Mouse (Mus musculus) lung, postnatal 0 days (tissue): ENCODE measurements around the gene Kmt2a. TPM values are rescaled to one million over a fixed set of nuclear protein-coding genes. Genes with fewer than 3 reads are reported as not detected.

Experiments
- ATAC-seq: fragments of 200-750 bp; cut with Nextera tagmentation; 2 replicates; pipeline ENCODE4 v1.8.0; 2017; ENCODE audit warnings: moderate library complexity
- DNase-seq: peaks from one replicate; pipeline ENCODE4 v3.0.0-alpha.2; 2016; ENCODE audit warnings: low spot score
- H3K27ac ChIP-seq: fragments of 300-500 bp; sonication (generic); 2 replicates; pipeline ENCODE4 v1.5.1; 2014; ENCODE audit warnings: antibody characterized with exemption, mild to moderate bottlenecking, low read length, mixed read lengths
- H3K27me3 ChIP-seq: fragments of 300-500 bp; sonication (generic); replicated peaks from 2 replicates; pipeline ENCODE4 v1.6.1; 2014; ENCODE audit warnings: low read length, mixed read lengths; ENCODE audit not compliant: insufficient read depth
- H3K36me3 ChIP-seq: fragments of 300-500 bp; sonication (generic); 2 replicates; pipeline ENCODE4 v1.6.1; 2014; ENCODE audit warnings: low read length, mixed read lengths; ENCODE audit not compliant: insufficient read depth
- H3K4me1 ChIP-seq: fragments of 300-500 bp; sonication (generic); 2 replicates; pipeline ENCODE4 v1.6.1; 2014; ENCODE audit warnings: antibody characterized with exemption, low read depth, low read length, mixed read lengths; ENCODE audit not compliant: insufficient read depth
- H3K4me2 ChIP-seq: fragments of 300-500 bp; sonication (generic); replicated peaks from 2 replicates; pipeline ENCODE4 v1.6.1; 2014; ENCODE audit warnings: low read depth, mild to moderate bottlenecking, low read length, moderate library complexity, mixed read lengths
- H3K4me3 ChIP-seq: fragments of 300-500 bp; sonication (generic); 2 replicates; pipeline ENCODE4 v1.5.1; 2014; ENCODE audit warnings: low read depth, low read length
- H3K9ac ChIP-seq: fragments of 300-500 bp; sonication (generic); replicated peaks from 2 replicates; pipeline ENCODE4 v1.6.1; 2014; ENCODE audit warnings: low read depth, mild to moderate bottlenecking
- H3K9me3 ChIP-seq: fragments of 300-500 bp; sonication (generic); 2 replicates; pipeline ENCODE4 v1.6.1; 2016; ENCODE audit warnings: low read length, mixed read lengths
- CTCF ChIP-seq: IDR thresholded peaks from 2 replicates; pipeline ENCODE4 v1.5.1; 2016; ENCODE audit warnings: antibody characterized with exemption, mild to moderate bottlenecking
- EP300 ChIP-seq: IDR thresholded peaks from 2 replicates; pipeline ENCODE4 v1.6.1; 2016; ENCODE audit warnings: antibody characterized with exemption, mild to moderate bottlenecking, control low read depth
- WGBS: fragments of 180-500 bp; shearing (Covaris S2); extraction: QIAGEN DNeasy Blood & Tissue Kit; methylation state at CpG from one replicate; pipeline ENCODE4 v1.1.7; 2014; 5-methylcytosine and 5-hydroxymethylcytosine counted together
- polyA plus RNA-seq: library from polyadenylated mRNA; unstranded; fragments of >200 nt; fragmentation: Nextera tagmentation; extraction: Ambion mirVana; gene quantifications from 2 replicates; pipeline ENCODE4 v1.2.1, GENCODE M21; 2015

The Kmt2a gene
- polyA plus RNA-seq, 1 experiment from 2014 or later = 6.9 TPM

DNA sequence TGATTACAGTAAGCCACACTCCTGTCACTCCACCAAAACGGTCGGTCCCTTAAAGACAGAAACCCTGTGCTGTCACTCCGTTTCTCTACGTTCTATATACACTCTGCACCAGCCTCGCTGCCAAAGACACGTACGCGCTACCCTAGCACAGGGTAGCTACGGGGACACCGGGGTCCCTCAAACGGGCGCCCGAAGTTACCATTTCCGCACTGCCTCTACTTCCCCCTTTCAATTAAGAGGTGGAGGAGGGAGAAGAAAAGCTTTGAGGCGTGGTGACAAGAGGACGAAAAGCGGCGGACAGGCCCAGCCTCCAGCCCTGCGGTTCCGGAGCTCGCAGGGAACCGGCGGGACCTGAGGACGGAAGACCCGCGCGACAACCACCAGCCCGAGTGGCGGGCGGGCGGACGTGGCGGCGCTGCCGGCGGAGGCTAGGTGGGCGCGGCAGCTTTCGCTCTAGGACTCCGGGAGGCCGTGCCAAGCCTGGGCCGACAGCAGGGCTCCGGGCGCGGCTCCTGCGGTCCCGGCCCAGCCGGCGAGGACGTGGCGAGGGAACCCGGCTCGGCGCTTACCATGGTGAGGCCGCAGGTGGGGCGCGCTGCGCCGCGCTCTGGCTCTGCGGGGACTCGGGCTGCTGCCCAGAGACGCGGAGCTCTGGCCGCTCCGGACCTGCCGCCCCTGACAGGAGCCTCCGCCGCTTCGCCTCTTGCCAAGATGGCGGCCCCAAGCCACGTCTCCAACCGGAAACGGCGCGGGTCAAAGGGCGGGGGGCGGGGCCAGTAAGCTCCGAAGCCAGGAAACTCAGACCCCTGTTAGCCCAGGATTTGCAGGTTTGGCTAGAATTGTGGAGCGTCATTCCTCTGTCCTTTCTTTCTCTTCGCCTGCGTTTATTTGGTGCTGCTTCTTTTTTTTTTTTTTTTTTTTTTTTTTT lies 113.7 kb downstream of the Kmt2a start, which contains the start of the genes Arcn1 and Ift46:
TSS of gene Arcn1 (minus strand) at position 745 of the 928 bp plus-strand sequence.
TSS of gene Ift46 (plus strand) at position 808 of the 928 bp plus-strand sequence.
- DNase-seq = peak; percentile 94
- Histone ChIP-seq H3K9me3 (no peaks in the 10 kb centered on the region), H3K27ac (peak within 1 kb of the TSS; percentile 99), H3K27me3 (no peaks in the 10 kb centered on the region), H3K4me1 (peaks cover 3% of the 10 kb centered on the region; the same call in 1 of the 2 replicates), H3K4me3 (peak within 1 kb of the TSS; percentile 99), H3K4me2 (peak within 1 kb of the TSS; percentile 76), H3K36me3 (no peaks in the 10 kb centered on the region), H3K9ac (peak within 1 kb of the TSS; percentile 98)
- no peak for TF ChIP-seq CTCF
- TF ChIP-seq EP300 = no peak
- under 1% methylated on average over 63 of the region's 82 CpGs for WGBS
- ATAC-seq = peak; percentile 94

DNA sequence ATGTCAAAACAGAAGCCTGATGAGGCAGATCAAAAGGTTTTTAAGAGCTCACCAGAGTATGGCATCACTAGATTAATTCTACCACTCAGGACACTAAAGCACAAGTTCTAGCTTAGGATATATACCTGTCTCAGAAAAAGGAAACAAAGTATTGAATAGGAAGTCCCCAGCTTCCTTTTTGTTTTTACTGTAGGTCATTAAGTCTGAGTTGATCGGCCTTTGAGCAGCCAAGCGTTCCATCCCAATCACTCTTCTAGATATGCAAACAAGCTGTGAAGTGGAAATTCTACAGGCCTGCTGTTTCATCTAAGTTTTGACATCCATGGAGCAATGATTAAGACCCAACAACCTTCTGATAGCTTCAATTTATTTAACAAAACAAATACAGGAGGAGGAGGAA lies 120.2 kb downstream of the Kmt2a start:
- Histone ChIP-seq H3K36me3 (0 out of 2 replicates have a peak, but pooled peaks cover 6% of the 10 kb centered on the region), H3K9me3 (no peaks in the 10 kb centered on the region), H3K4me3 (no peak overlapping the region), H3K27me3 (no peaks in the 10 kb centered on the region), H3K9ac (no peak overlapping the region), H3K4me2 (no peak overlapping the region), H3K27ac (no peak overlapping the region), H3K4me1 (peaks cover 2% of the 10 kb centered on the region; the same call in 1 of the 2 replicates)
- WGBS = 43% methylated on average over 2 of the region's 2 CpGs
- DNase-seq (no peak), ATAC-seq (no peak)
- TF ChIP-seq CTCF = no peak

Other genes starting within 250 kb of the Kmt2a start
- not detected in 2 replicates for gene Treh, start 208.1 kb downstream of the Kmt2a start, polyA plus RNA-seq
- gene Phldb1, start 146.1 kb downstream of the Kmt2a start, polyA plus RNA-seq = 21.3 and 21.8 TPM in 2 replicates
- 92.3 and 104 TPM in 2 replicates for gene Arcn1, start 113.5 kb downstream of the Kmt2a start, polyA plus RNA-seq
- gene Ift46, start 113.4 kb downstream of the Kmt2a start, polyA plus RNA-seq = 81.4 and 91.7 TPM in 2 replicates
- gene Tmem25, start 82.0 kb downstream of the Kmt2a start, polyA plus RNA-seq = 0.91 and 1.0 TPM in 2 replicates
- 12.9 and 15.1 TPM in 2 replicates for gene Ttc36, start 78.2 kb downstream of the Kmt2a start, polyA plus RNA-seq
- gene Atp5l, start 39.4 kb upstream of the Kmt2a start, polyA plus RNA-seq = 663 and 736 TPM in 2 replicates
- gene Ube4a, start 84.3 kb upstream of the Kmt2a start, polyA plus RNA-seq = 12.9 and 13.2 TPM in 2 replicates
- 0.63 and 1.1 TPM in 2 replicates for gene Cd3g, start 99.1 kb upstream of the Kmt2a start, polyA plus RNA-seq
- 0.38 and 0.39 TPM in 2 replicates for gene Cd3d, start 100.5 kb upstream of the Kmt2a start, polyA plus RNA-seq
- gene Cd3e, start 128.3 kb upstream of the Kmt2a start, polyA plus RNA-seq = 0.18 and 0.27 TPM in 2 replicates
- 4.2 and 4.3 TPM in 2 replicates for gene Mpzl2, start 158.5 kb upstream of the Kmt2a start, polyA plus RNA-seq
- 2.0 and 2.2 TPM in 2 replicates for gene Mpzl3, start 173.9 kb upstream of the Kmt2a start, polyA plus RNA-seq
- 2.1 and 3.3 TPM in 2 replicates for gene Jaml, start 197.9 kb upstream of the Kmt2a start, polyA plus RNA-seq
- 0.27 and 0.49 TPM in 2 replicates for gene Scn2b, start 236.5 kb upstream of the Kmt2a start, polyA plus RNA-seq